Mouse (Mus musculus): Measurements from ENCODE around the gene Vmn1r78. TPM values are rescaled to one million over a fixed set of nuclear protein-coding genes. Genes with fewer than 3 reads are reported as not detected.
"Not testable (repeated sequence)": the region's sequence is repeated elsewhere in the genome, so short reads cannot be mapped to it uniquely, and the experiment has no call there.

The Vmn1r78 gene
- not detected in 2 replicates for total RNA-seq (2017)

- no peak for ATAC-seq (ENCODE audit: extremely low read depth, insufficient number of reproducible peaks, low FRiP score, poor library complexity, severe bottlenecking)
These were observed at the start of gene Vmn1r78 for GRCm38 (mm10) chr7:12149957-12150356. Gene Vmn1r78, plus strand, starts transcription at chr7:12150257.

DNA sequence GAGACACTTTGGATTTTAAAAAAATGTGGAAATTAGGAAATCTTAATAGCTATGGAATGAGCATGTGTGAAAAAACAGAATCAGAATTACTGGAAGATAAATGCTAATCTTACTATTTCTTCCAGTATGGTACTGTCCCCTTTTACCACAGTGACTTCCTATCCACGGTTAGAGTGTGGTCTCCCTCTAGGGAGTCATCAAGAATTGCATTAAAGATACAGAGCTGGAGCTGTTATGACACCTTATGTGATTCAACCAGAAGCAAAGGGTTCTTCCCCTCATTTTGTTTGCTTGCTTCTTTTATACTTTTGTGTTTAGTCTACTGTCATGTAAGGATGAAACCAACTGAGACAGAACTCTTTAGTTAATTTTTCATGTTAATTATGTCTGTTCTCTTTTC is 6.4 kb downstream of the Vmn1r78 start:
- peak; percentile 73 for ATAC-seq (ENCODE audit: extremely low read depth, insufficient number of reproducible peaks, low FRiP score, poor library complexity, severe bottlenecking)

DNA sequence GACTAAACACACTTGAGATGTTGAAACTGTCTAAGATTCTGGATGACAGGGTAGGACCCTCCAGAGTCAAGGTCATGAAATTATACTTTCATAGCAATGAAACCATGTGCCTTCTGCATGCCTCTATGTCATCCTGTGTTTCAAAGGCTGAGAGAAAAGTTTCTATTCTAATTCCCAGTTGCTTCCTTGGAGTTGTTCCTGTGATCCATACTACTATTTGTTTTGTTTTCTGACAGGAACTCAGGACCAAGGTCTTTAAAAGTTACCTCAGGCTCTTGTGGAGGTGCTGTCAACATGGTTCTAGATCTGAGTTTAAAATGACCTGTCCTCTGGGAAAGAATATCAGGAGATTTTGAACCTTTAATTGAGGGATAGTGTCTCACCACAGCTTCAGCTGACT is 20.9 kb downstream of the Vmn1r78 start, which contains the start of gene Vmn1r79:
TSS of gene Vmn1r79 (plus strand) at position 301 of the 400 bp plus-strand sequence.
- ATAC-seq (ENCODE audit: extremely low read depth, insufficient number of reproducible peaks, low FRiP score, poor library complexity, severe bottlenecking), result not testable (repeated sequence)

GRCm38 (mm10) chr7:12172926-12173325 is 22.9 kb downstream of the Vmn1r78 start:
- not testable (repeated sequence) for ATAC-seq (ENCODE audit: extremely low read depth, insufficient number of reproducible peaks, low FRiP score, poor library complexity, severe bottlenecking)

GRCm38 (mm10) chr7:12188986-12189385 is 38.9 kb downstream of the Vmn1r78 start, which contains the start of gene Vmn1r80:
Gene Vmn1r80, plus strand, starts transcription at chr7:12189286.
- no peak for ATAC-seq (ENCODE audit: extremely low read depth, insufficient number of reproducible peaks, low FRiP score, poor library complexity, severe bottlenecking)

- ATAC-seq (ENCODE audit: extremely low read depth, insufficient number of reproducible peaks, low FRiP score, poor library complexity, severe bottlenecking), result no peak
These were observed 54.1 kb downstream of the Vmn1r78 start for GRCm38 (mm10) chr7:12204141-12204540.

Other genes with a start within 250 kb of the Vmn1r78 start
- gene Vmn1r76, start 212.0 kb upstream of the Vmn1r78 start, total RNA-seq (2017), result 0.12 and 0.25 TPM in 2 replicates
- 0.12 TPM in 1 of 2 replicates, not detected in the other for gene Vmn1r77, start 113.5 kb upstream of the Vmn1r78 start, total RNA-seq (2017)
- not detected in 2 replicates for gene Vmn1r79, start 21.0 kb downstream of the Vmn1r78 start, total RNA-seq (2017)
- gene Vmn1r80, start 39.0 kb downstream of the Vmn1r78 start, total RNA-seq (2017), result not detected in 2 replicates
- 0.93 TPM in 1 of 2 replicates, not detected in the other for gene Vmn1r81, start 118.0 kb downstream of the Vmn1r78 start, total RNA-seq (2017)
- 0.12 TPM in 1 of 2 replicates, not detected in the other for gene Vmn1r82, start 150.2 kb downstream of the Vmn1r78 start, total RNA-seq (2017)
- gene Vmn1r83, start 179.2 kb downstream of the Vmn1r78 start, total RNA-seq (2017), result not detected in 2 replicates
- gene Vmn1r84, start 219.0 kb downstream of the Vmn1r78 start, total RNA-seq (2017), result not detected in 2 replicates